Mouse (Mus musculus): ENCODE results near the gene Gm49354. TPM values are rescaled to one million over a fixed set of nuclear protein-coding genes. Genes with fewer than 3 reads are reported as not detected.

Gm49354 gene
- total RNA-seq, 1 experiment, result not detected

DNA sequence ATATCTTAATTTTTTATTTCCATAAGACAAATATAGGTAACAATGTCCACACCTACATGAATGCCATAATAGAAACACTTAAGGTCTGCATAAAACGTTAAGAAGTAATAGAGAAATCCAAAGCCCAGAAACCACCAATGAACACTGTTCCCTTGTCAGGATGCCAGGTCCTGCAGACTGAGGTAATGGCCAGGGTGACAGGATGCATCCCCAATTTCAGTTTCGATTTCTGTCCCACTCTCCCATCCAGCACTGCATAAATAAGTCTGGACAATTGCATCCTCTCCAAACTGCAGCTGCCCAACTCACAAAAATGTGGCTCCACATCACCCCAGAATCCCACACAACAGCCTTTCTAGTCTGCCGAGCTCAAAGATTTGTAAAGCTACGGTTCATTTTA lies 38.1 kb upstream of the Gm49354 start:
- Histone ChIP-seq H3K4me3 (ENCODE audit: insufficient read depth in 1 of 2, low read depth in 1 of 2, low read length in 2 of 2, poor library complexity in 1 of 2, severe bottlenecking in 1 of 2) (no peak overlapping the region), H3K9me3 (ENCODE audit: control insufficient read depth, insufficient read depth, low read depth, low read length) (no peaks in the 10 kb centered on the region), H3K9ac (ENCODE audit: insufficient read depth, low read depth, low read length, poor library complexity, severe bottlenecking) (no peak overlapping the region), H3K36me3 (ENCODE audit: control insufficient read depth, insufficient read depth, low read length, poor library complexity, severe bottlenecking) (peaks cover 6% of the 10 kb centered on the region), H3K4me1 (ENCODE audit: control insufficient read depth in 2 of 2, insufficient read depth in 2 of 2, low read length in 2 of 2, poor library complexity in 1 of 2) (peaks cover 3 to 4% of the 10 kb centered on the region in 2 experiments; a peak in 3 of 4 replicates), H3K27ac (ENCODE audit: insufficient read depth, low read depth, low read length, poor library complexity, severe bottlenecking) (no peak overlapping the region)
- no peak for DNase-seq (ENCODE audit: low read depth, low spot score)
- TF ChIP-seq CHD2 (IDR thresholded peaks at IDR 0.05; ENCODE audit: low read depth, low read length) (no peak), HCFC1 (IDR thresholded peaks at IDR 0.05; ENCODE audit: borderline replicate concordance, insufficient read depth, low read length) (no peak), ZNF384 (IDR thresholded peaks at IDR 0.05; ENCODE audit: low read depth, low read length) (no peak), ZC3H11A (IDR thresholded peaks at IDR 0.05; ENCODE audit: borderline replicate concordance, low read depth, low read length) (no peak), MAFK (IDR thresholded peaks at IDR 0.05; ENCODE audit: insufficient read depth, low read depth, low read length) (no peak)
- in situ Hi-C loops (cut with MboI; ENCODE audit: low sequenced_read_pairs in 2 of 2, unreplicated experiment in 2 of 2), result no loop called here

DNA sequence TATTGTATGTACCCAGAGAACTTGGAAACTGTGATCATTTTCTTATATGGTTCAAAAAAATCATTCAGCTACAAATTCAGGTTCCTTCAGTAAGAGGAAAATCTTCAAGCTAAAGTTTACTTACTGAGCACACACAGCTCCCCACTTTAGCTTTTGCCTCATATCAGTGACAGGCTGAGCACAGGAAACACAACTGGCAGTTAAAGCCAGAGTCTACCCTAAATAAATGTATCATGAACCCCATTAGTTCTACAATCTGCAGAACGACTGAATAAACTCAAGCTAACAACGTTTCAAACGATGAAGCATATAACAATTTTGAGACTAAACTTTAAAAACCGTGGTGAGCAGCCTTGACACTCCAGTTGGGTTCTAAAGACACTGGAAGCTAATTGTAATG lies 35.3 kb upstream of the Gm49354 start:
- H3K36me3 ChIP-seq (ENCODE audit: control insufficient read depth, insufficient read depth, low read length, poor library complexity, severe bottlenecking), result peaks cover 13% of the 10 kb centered on the region
- H3K27ac ChIP-seq (ENCODE audit: insufficient read depth, low read depth, low read length, poor library complexity, severe bottlenecking), result no peak overlapping the region

DNA sequence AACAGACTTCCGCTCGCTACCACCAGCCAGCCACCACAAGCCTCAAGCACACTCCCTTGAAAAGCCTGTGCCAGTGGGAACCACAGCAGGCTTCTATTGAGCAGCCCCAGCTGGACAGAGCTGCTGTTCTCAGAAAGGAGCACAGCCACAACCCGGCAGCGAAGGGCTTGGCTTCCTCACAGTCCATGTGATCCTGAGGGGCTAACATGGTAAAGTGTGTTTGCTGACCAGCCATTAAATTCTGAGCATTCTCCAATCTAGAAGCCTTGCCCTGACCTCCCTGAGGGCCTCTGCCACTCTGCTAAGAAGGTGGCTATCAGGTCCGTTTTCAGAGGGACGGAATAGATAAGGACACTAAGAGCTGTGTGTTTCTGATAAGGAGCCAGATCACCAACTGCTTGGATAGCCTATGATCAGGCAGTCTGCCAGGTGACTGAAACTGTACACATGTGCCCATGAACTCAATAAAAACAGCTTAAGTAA lies 32.1 kb upstream of the Gm49354 start:
- no peak for DNase-seq (ENCODE audit: low read depth, low spot score)
- Histone ChIP-seq H3K27ac (ENCODE audit: insufficient read depth, low read depth, low read length, poor library complexity, severe bottlenecking) (no peak overlapping the region), H3K9me3 (ENCODE audit: control insufficient read depth, insufficient read depth, low read depth, low read length) (no peaks in the 10 kb centered on the region), H3K4me1 (ENCODE audit: control insufficient read depth in 2 of 2, insufficient read depth in 2 of 2, low read length in 2 of 2, poor library complexity in 1 of 2) (peaks cover 0 to 4% of the 10 kb centered on the region in 2 experiments; a peak in 1 of 4 replicates), H3K36me3 (ENCODE audit: control insufficient read depth, insufficient read depth, low read length, poor library complexity, severe bottlenecking) (peaks cover 14% of the 10 kb centered on the region), H3K4me3 (ENCODE audit: insufficient read depth in 1 of 2, low read depth in 1 of 2, low read length in 2 of 2, poor library complexity in 1 of 2, severe bottlenecking in 1 of 2) (no peak overlapping the region), H3K9ac (ENCODE audit: insufficient read depth, low read depth, low read length, poor library complexity, severe bottlenecking) (no peak overlapping the region)
- in situ Hi-C loops (cut with MboI; ENCODE audit: low sequenced_read_pairs in 2 of 2, unreplicated experiment in 2 of 2), result no loop called here
- TF ChIP-seq ZC3H11A (IDR thresholded peaks at IDR 0.05; ENCODE audit: borderline replicate concordance, low read depth, low read length), result no peak
- no peak for TF ChIP-seq MAFK (IDR thresholded peaks at IDR 0.05; ENCODE audit: insufficient read depth, low read depth, low read length)
- no peak for TF ChIP-seq CHD2 (IDR thresholded peaks at IDR 0.05; ENCODE audit: low read depth, low read length)
- TF ChIP-seq HCFC1 (IDR thresholded peaks at IDR 0.05; ENCODE audit: borderline replicate concordance, insufficient read depth, low read length), result no peak
- no peak for TF ChIP-seq ZNF384 (IDR thresholded peaks at IDR 0.05; ENCODE audit: low read depth, low read length)

More for the DNA sequence above, 35.3 kb upstream of the Gm49354 start:
- Histone ChIP-seq H3K9ac (ENCODE audit: insufficient read depth, low read depth, low read length, poor library complexity, severe bottlenecking) (no peak overlapping the region), H3K4me3 (ENCODE audit: insufficient read depth in 1 of 2, low read depth in 1 of 2, low read length in 2 of 2, poor library complexity in 1 of 2, severe bottlenecking in 1 of 2) (no peak overlapping the region), H3K4me1 (ENCODE audit: control insufficient read depth in 2 of 2, insufficient read depth in 2 of 2, low read length in 2 of 2, poor library complexity in 1 of 2) (peaks cover 0 to 4% of the 10 kb centered on the region in 2 experiments; a peak in 2 of 4 replicates), H3K9me3 (ENCODE audit: control insufficient read depth, insufficient read depth, low read depth, low read length) (no peaks in the 10 kb centered on the region)
- no peak for TF ChIP-seq HCFC1 (IDR thresholded peaks at IDR 0.05; ENCODE audit: borderline replicate concordance, insufficient read depth, low read length)
- no peak for TF ChIP-seq CHD2 (IDR thresholded peaks at IDR 0.05; ENCODE audit: low read depth, low read length)
- TF ChIP-seq MAFK (IDR thresholded peaks at IDR 0.05; ENCODE audit: insufficient read depth, low read depth, low read length), result no peak
- TF ChIP-seq ZC3H11A (IDR thresholded peaks at IDR 0.05; ENCODE audit: borderline replicate concordance, low read depth, low read length), result no peak
- no peak for TF ChIP-seq ZNF384 (IDR thresholded peaks at IDR 0.05; ENCODE audit: low read depth, low read length)
- DNase-seq (ENCODE audit: low read depth, low spot score), result no peak
- in situ Hi-C loops (cut with MboI; ENCODE audit: low sequenced_read_pairs in 2 of 2, unreplicated experiment in 2 of 2), result no loop called here

- peaks cover 24% of the 10 kb centered on the region for H3K36me3 ChIP-seq (ENCODE audit: control insufficient read depth, insufficient read depth, low read length, poor library complexity, severe bottlenecking)
- no peaks in the 10 kb centered on the region for H3K4me1 ChIP-seq (ENCODE audit: control insufficient read depth in 2 of 2, insufficient read depth in 2 of 2, low read length in 2 of 2, poor library complexity in 1 of 2)
- H3K9me3 ChIP-seq (ENCODE audit: control insufficient read depth, insufficient read depth, low read depth, low read length), result no peaks in the 10 kb centered on the region
- no peak overlapping the region for H3K27ac ChIP-seq (ENCODE audit: insufficient read depth, low read depth, low read length, poor library complexity, severe bottlenecking)
- no peak overlapping the region for H3K4me3 ChIP-seq (ENCODE audit: insufficient read depth in 1 of 2, low read depth in 1 of 2, low read length in 2 of 2, poor library complexity in 1 of 2, severe bottlenecking in 1 of 2)
- in situ Hi-C loops (cut with MboI; ENCODE audit: low sequenced_read_pairs in 2 of 2, unreplicated experiment in 2 of 2), result no loop called here
- TF ChIP-seq ZNF384 (IDR thresholded peaks at IDR 0.05; ENCODE audit: low read depth, low read length) (no peak), CHD2 (IDR thresholded peaks at IDR 0.05; ENCODE audit: low read depth, low read length) (no peak), HCFC1 (IDR thresholded peaks at IDR 0.05; ENCODE audit: borderline replicate concordance, insufficient read depth, low read length) (no peak), ZC3H11A (IDR thresholded peaks at IDR 0.05; ENCODE audit: borderline replicate concordance, low read depth, low read length) (no peak)
- no peak for DNase-seq (ENCODE audit: low read depth, low spot score)
- no peak overlapping the region for H3K9ac ChIP-seq (ENCODE audit: insufficient read depth, low read depth, low read length, poor library complexity, severe bottlenecking)
These were observed 29.5 kb upstream of the Gm49354 start for GRCm38 (mm10) chr13:59811581-59811980.

DNA sequence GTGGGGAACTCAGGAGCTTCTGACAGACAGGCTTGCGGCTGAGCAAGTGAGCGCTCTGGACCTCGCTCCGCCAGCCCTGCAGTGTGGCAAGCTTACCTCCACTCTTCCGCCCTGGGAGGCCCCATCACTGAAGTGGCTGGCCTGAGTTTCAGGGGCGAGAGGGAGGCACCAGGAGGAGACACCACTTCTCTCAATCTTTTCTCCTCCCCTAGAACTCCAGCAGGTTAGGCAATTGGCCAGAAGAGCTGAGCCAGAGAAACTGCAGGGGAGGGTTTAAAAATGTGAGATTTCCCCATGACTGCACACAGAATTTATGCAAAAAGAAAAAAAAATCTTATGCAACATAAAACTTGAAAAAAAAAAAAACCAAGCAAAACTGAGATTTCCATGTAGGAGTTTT lies 19.0 kb upstream of the Gm49354 start:
- Histone ChIP-seq H3K27ac (ENCODE audit: insufficient read depth, low read depth, low read length, poor library complexity, severe bottlenecking) (no peak overlapping the region), H3K4me1 (ENCODE audit: control insufficient read depth in 2 of 2, insufficient read depth in 2 of 2, low read length in 2 of 2, poor library complexity in 1 of 2) (peaks cover 2 to 4% of the 10 kb centered on the region in 2 experiments; a peak in 3 of 4 replicates), H3K9me3 (ENCODE audit: control insufficient read depth, insufficient read depth, low read depth, low read length) (no peaks in the 10 kb centered on the region), H3K9ac (ENCODE audit: insufficient read depth, low read depth, low read length, poor library complexity, severe bottlenecking) (no peak overlapping the region), H3K4me3 (ENCODE audit: insufficient read depth in 1 of 2, low read depth in 1 of 2, low read length in 2 of 2, poor library complexity in 1 of 2, severe bottlenecking in 1 of 2) (no peak overlapping the region), H3K36me3 (ENCODE audit: control insufficient read depth, insufficient read depth, low read length, poor library complexity, severe bottlenecking) (peaks cover 51% of the 10 kb centered on the region)
- no peak for DNase-seq (ENCODE audit: low read depth, low spot score)
- in situ Hi-C loops (cut with MboI; ENCODE audit: low sequenced_read_pairs in 2 of 2, unreplicated experiment in 2 of 2), result no loop called here
- TF ChIP-seq MAFK (IDR thresholded peaks at IDR 0.05; ENCODE audit: insufficient read depth, low read depth, low read length) (no peak), HCFC1 (IDR thresholded peaks at IDR 0.05; ENCODE audit: borderline replicate concordance, insufficient read depth, low read length) (no peak), CHD2 (IDR thresholded peaks at IDR 0.05; ENCODE audit: low read depth, low read length) (no peak), ZC3H11A (IDR thresholded peaks at IDR 0.05; ENCODE audit: borderline replicate concordance, low read depth, low read length) (no peak), ZNF384 (IDR thresholded peaks at IDR 0.05; ENCODE audit: low read depth, low read length) (no peak)

Measured in ES-E14 (cell line).